Mouse (Mus musculus): Measurements from ENCODE around the gene Cdc20. TPM values are rescaled to one million over a fixed set of nuclear protein-coding genes. Genes with fewer than 3 reads are reported as not detected.

Gene Cdc20
- polyA plus RNA-seq, 1 experiment from 2014 or later, result 313 TPM

- Histone ChIP-seq H3K4me2 (peak overlapping the region; percentile 96), H3K27ac (peak overlapping the region; percentile 91), H3K27me3 (no peaks in the 10 kb centered on the region), H3K9ac (peak overlapping the region; percentile 90), H3K36me3 (peaks cover 27% of the 10 kb centered on the region), H3K4me1 (peaks cover 40% of the 10 kb centered on the region), H3K4me3 (peak overlapping the region; percentile 81), H3K9me3 (no peaks in the 10 kb centered on the region)
- WGBS, result 5% methylated on average over 12 of the region's 12 CpGs
- ATAC-seq (ENCODE audit: borderline replicate concordance, extremely low read depth, low FRiP score, low TSS enrichment), result peak; percentile 25; the same call in 1 of the 2 replicates
Observed at GRCm38 (mm10) chr4:118437829-118438253, 689 bp upstream of the Cdc20 start.

DNA sequence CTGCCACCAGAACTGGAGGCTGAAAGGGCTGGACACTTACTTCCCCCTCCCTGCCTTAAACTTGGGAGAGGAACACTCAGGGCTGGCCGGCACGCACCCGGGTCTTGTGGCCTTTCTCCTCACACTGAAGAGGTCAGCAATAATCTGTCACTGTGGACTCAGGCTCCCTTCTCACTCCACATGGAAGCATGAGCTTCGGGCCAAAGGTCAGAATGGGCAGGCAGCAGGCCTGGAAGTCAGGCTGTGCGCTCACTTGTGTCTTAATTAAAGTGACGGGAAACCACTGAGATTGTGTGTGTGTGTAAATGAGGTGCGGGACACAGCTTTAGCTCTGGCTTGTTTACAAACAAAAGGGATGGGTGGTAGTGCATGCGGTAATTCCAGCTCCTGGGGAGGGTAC is 4.8 kb downstream of the Cdc20 start:
- Histone ChIP-seq H3K9me3 (no peaks in the 10 kb centered on the region), H3K27me3 (no peaks in the 10 kb centered on the region), H3K4me3 (no peak overlapping the region), H3K9ac (no peak overlapping the region), H3K36me3 (peaks cover 49% of the 10 kb centered on the region), H3K4me2 (no peak overlapping the region), H3K27ac (no peak overlapping the region), H3K4me1 (peaks cover 58% of the 10 kb centered on the region)
- ATAC-seq (ENCODE audit: borderline replicate concordance, extremely low read depth, low FRiP score, low TSS enrichment), result no peak
- WGBS, result 62% methylated on average over 8 of the region's 8 CpGs

DNA sequence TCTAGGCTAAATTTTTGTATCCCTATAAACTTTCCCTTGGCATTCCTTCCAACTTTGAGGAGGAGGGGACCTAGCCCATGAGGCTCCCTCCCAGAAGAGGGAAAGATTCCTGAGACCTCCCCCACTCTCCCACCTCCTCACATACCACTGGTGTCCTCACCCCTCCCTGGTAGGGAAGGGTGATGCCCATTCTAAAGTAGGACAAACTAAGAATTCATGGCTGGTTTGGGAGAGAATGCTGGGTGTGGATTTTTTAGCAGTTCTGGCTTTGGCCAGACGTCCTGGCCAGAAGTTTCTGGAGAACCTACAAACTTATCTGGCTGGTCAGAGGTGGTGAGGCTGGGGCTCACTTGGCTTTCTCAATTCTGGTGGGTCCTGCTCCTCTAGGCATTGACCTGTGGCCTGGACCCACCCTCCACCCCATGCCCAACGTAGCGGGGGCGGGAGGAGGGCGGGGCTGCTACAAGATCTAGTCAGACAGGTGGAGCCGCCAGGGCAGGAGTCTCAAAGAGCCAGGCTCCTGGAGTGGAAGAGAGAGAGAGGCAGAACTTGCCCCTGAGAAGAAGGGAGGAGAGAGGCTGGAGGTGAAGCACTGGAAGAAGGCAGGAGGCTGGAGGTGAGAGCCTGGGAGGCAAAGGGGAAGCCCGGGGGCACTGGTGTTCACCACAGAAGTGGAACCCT is 7.8 kb downstream of the Cdc20 start:
- H3K4me1 ChIP-seq, result peaks cover 39% of the 10 kb centered on the region
- 29% methylated on average over 7 of the region's 7 CpGs for WGBS

DNA sequence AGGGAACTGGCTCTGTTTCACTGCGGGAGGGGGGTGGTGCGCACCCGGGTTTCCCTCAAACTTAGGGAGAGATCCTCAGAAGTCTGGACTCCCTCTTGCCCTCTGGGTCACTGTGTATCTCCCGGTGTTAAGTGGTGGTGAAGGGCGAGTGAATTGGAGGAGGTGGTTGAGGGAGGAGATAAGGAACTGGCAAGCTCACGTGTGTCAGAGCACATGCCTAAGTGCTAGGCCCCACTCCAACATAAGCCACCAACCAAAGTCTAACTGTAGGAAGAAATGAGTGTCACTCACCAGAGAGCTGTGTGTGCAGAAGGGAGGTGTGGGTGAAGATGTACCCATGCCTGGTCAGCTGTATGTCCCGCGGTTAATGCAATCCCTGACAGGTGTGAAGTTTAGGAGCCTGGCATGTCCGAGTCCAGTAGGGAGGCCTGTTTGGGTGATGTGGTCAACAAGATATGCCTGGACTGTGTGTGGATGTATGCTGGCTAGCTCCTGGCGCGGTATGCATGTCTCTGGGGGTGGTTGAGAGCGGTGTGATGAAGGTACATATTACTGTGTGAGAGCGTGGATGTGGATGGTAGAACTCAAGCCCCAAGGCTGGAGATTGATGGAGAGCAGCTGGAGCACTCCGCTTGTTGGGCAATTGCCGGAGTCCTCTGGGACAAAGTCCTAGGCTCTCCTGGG is 8.5 kb downstream of the Cdc20 start:
- ATAC-seq (ENCODE audit: borderline replicate concordance, extremely low read depth, low FRiP score, low TSS enrichment), result peak; percentile 19

More for the DNA sequence above, 7.8 kb downstream of the Cdc20 start:
- Histone ChIP-seq H3K36me3 (peaks cover 37% of the 10 kb centered on the region), H3K27me3 (no peaks in the 10 kb centered on the region), H3K4me2 (peak overlapping the region; percentile 82), H3K9ac (peak overlapping the region; percentile 20; the same call in 1 of the 2 replicates), H3K9me3 (no peaks in the 10 kb centered on the region), H3K27ac (peak overlapping the region; percentile 85), H3K4me3 (peak overlapping the region; percentile 59)
- no peak for ATAC-seq (ENCODE audit: borderline replicate concordance, extremely low read depth, low FRiP score, low TSS enrichment)

GRCm38 (mm10) chr4:118427768-118428451 is 9.2 kb downstream of the Cdc20 start, which contains the start of gene Elovl1:
TSS of gene Elovl1 (plus strand) at chr4:118428093.
- peak; percentile 95 for ATAC-seq (ENCODE audit: borderline replicate concordance, extremely low read depth, low FRiP score, low TSS enrichment)
- Histone ChIP-seq H3K4me2 (peak within 1 kb of the TSS; percentile 82), H3K9ac (peak within 1 kb of the TSS; percentile 62), H3K27me3 (no peaks in the 10 kb centered on the region), H3K4me3 (peak within 1 kb of the TSS; percentile 59), H3K4me1 (peaks cover 31% of the 10 kb centered on the region), H3K9me3 (no peaks in the 10 kb centered on the region), H3K36me3 (peaks cover 23% of the 10 kb centered on the region), H3K27ac (peak within 1 kb of the TSS; percentile 85)
- WGBS, result 1% methylated on average over 20 of the region's 31 CpGs

More for the DNA sequence above, 8.5 kb downstream of the Cdc20 start:
- 16% methylated on average over 15 of the region's 15 CpGs for WGBS
- H3K4me3 ChIP-seq, result peak overlapping the region; percentile 59
- no peaks in the 10 kb centered on the region for H3K9me3 ChIP-seq
- peak overlapping the region; percentile 82 for H3K4me2 ChIP-seq
- no peaks in the 10 kb centered on the region for H3K27me3 ChIP-seq
- H3K36me3 ChIP-seq, result peaks cover 30% of the 10 kb centered on the region
- peak overlapping the region; percentile 85 for H3K27ac ChIP-seq
- peaks cover 32% of the 10 kb centered on the region for H3K4me1 ChIP-seq
- peak overlapping the region; percentile 57 for H3K9ac ChIP-seq

DNA sequence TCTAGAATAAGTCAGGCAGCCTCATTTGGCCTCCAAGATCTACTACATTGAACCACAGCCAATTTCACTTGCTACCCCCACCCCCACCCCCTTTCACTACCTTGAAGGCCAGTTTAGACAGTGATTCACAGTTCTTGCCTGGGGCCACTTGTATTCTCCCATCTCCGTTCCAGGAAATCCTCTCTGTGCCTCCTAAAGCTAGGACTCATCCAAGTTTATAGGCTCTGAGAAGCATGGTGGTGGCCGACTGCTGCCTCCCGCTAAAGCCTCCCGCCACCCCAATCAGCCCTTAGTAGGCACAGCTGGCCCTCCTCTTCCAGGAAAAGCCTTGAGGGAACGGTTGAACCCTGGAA is 9.8 kb downstream of the Cdc20 start:
- Histone ChIP-seq H3K9me3 (no peaks in the 10 kb centered on the region), H3K36me3 (peaks cover 19% of the 10 kb centered on the region), H3K4me1 (peaks cover 31% of the 10 kb centered on the region), H3K27ac (peak overlapping the region; percentile 85), H3K9ac (peak overlapping the region; percentile 62), H3K4me3 (peak overlapping the region; percentile 59), H3K27me3 (no peaks in the 10 kb centered on the region), H3K4me2 (peak overlapping the region; percentile 82)
- 1% methylated on average over 5 of the region's 5 CpGs for WGBS
- no peak for ATAC-seq (ENCODE audit: borderline replicate concordance, extremely low read depth, low FRiP score, low TSS enrichment)

- Histone ChIP-seq H3K4me2 (no peak overlapping the region), H3K4me1 (peaks cover 28% of the 10 kb centered on the region), H3K27ac (no peak overlapping the region), H3K4me3 (no peak overlapping the region), H3K36me3 (peaks cover 14% of the 10 kb centered on the region), H3K27me3 (no peaks in the 10 kb centered on the region), H3K9me3 (no peaks in the 10 kb centered on the region), H3K9ac (no peak overlapping the region)
- 87% methylated on average over 1 of the region's 1 CpGs for WGBS
- ATAC-seq (ENCODE audit: borderline replicate concordance, extremely low read depth, low FRiP score, low TSS enrichment), result no peak
Observed at GRCm38 (mm10) chr4:118425374-118425773, 11.8 kb downstream of the Cdc20 start.

GRCm38 (mm10) chr4:118424541-118425160 is 12.5 kb downstream of the Cdc20 start:
- peaks cover 21% of the 10 kb centered on the region for H3K4me1 ChIP-seq
- H3K36me3 ChIP-seq, result peaks cover 19% of the 10 kb centered on the region
- H3K27me3 ChIP-seq, result no peaks in the 10 kb centered on the region
- H3K4me3 ChIP-seq, result no peak overlapping the region
- ATAC-seq (ENCODE audit: borderline replicate concordance, extremely low read depth, low FRiP score, low TSS enrichment), result no peak
- 71% methylated on average over 4 of the region's 4 CpGs for WGBS
- no peaks in the 10 kb centered on the region for H3K9me3 ChIP-seq
- no peak overlapping the region for H3K4me2 ChIP-seq
- no peak overlapping the region for H3K27ac ChIP-seq
- no peak overlapping the region for H3K9ac ChIP-seq

DNA sequence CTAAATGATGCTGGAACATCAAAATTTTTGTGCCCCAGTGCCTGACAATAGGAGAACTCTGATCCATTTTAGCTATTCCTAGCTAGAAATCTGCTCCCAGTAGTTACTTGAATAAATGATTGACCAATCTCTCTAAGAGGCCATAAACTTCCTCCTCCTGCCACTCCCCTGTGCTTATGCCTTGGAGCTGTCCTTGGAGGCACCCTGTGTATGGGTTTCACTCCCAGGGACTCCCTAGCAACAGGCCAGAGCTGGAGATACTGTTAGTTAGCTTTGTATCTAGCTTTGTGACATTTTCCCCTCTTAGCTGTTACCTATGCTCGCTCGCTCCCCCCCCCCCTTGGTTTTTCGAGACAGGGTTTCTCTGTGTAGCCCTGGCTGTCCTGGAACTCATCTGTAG is 15.8 kb downstream of the Cdc20 start:
- H3K27ac ChIP-seq, result no peak overlapping the region
- no peak for ATAC-seq (ENCODE audit: borderline replicate concordance, extremely low read depth, low FRiP score, low TSS enrichment)
- no peak overlapping the region for H3K4me3 ChIP-seq
- peaks cover 31% of the 10 kb centered on the region for H3K36me3 ChIP-seq
- 91% methylated on average over 3 of the region's 3 CpGs for WGBS
- H3K4me1 ChIP-seq, result no peaks in the 10 kb centered on the region
- no peak overlapping the region for H3K4me2 ChIP-seq
- no peaks in the 10 kb centered on the region for H3K9me3 ChIP-seq
- no peak overlapping the region for H3K9ac ChIP-seq
- no peaks in the 10 kb centered on the region for H3K27me3 ChIP-seq

- no peak overlapping the region for H3K27ac ChIP-seq
- no peaks in the 10 kb centered on the region for H3K4me1 ChIP-seq
- no peak overlapping the region for H3K4me2 ChIP-seq
- WGBS, result 80% methylated on average over 13 of the region's 13 CpGs
- no peak overlapping the region for H3K4me3 ChIP-seq
- H3K27me3 ChIP-seq, result no peaks in the 10 kb centered on the region
- no peaks in the 10 kb centered on the region for H3K9me3 ChIP-seq
- H3K36me3 ChIP-seq, result peaks cover 71% of the 10 kb centered on the region
- H3K9ac ChIP-seq, result no peak overlapping the region
- no peak for ATAC-seq (ENCODE audit: borderline replicate concordance, extremely low read depth, low FRiP score, low TSS enrichment)
Observed at GRCm38 (mm10) chr4:118417112-118417797, 19.9 kb downstream of the Cdc20 start.

DNA sequence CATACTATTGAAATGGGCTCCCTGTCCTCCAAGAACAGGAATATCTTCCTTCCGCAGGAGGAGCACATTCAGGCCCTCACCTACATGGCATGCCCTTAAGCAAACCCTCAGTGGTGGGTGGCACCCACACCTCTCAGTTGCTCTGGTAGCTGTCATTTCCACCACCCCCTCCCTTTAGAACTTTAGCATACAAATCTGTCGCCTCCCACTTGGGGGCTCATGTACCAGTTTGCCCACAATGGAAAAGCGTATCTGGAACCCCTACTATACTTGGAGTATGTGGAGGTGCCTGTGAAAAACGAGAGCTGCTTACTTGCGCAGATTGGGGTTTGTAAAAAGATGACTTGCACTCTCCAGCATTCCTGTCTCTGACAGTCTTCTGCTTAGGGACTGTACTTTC is 20.8 kb downstream of the Cdc20 start:
- H3K27me3 ChIP-seq, result no peaks in the 10 kb centered on the region
- H3K4me2 ChIP-seq, result no peak overlapping the region
- H3K27ac ChIP-seq, result no peak overlapping the region
- H3K36me3 ChIP-seq, result peaks cover 74% of the 10 kb centered on the region
- WGBS, result 97% methylated on average over 5 of the region's 5 CpGs
- H3K4me3 ChIP-seq, result no peak overlapping the region
- no peaks in the 10 kb centered on the region for H3K4me1 ChIP-seq
- ATAC-seq (ENCODE audit: borderline replicate concordance, extremely low read depth, low FRiP score, low TSS enrichment), result no peak
- no peak overlapping the region for H3K9ac ChIP-seq
- H3K9me3 ChIP-seq, result no peaks in the 10 kb centered on the region
